Mouse (Mus musculus) left cerebral cortex, adult 9 months (tissue): ENCODE results near the gene Wdpcp.
"Not testable (repeated sequence)": the region's sequence is repeated elsewhere in the genome, so short reads cannot be mapped to it uniquely, and the experiment has no call there.

Experiments used
- DNase-seq, 2 experiments: peaks; one replicate each; pipeline ENCODE4 v3.0.0; 2022; ENCODE audit warnings: low spot score in 2 of 2

Gene Wdpcp

DNA sequence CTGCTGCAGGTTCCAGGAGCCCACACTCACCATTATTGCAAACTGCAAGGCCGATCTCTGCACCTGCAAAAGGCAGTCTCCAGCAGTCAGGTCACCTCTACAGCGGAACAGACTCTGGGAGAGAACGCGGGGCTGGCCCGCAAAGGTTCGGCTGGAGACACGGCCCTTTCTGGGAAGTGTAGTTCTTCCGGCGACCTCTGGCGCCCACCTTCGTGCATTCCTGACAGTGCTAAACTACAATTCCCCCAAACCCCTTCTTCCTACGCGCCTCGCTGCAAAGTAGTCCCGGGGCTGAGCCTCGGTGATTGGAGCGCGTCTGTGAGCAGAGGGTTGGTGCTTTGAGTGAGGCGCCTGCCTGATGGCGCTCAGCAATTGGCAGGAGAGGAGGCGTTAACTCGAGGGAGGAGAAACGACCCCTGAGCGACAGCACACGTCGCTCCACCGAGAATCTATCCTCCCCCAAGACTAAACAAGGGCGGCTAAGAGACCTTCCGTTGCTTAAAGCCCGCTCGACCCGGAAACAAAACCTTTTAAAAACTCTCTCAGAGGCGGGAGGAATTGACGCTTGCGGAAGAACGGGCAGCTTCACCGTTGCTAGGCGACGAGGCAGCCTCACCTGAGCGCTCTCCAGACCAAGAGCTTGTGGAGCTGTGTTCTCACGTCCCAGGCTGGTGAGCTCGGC, at the start of gene Wdpcp, which contains the start of gene Mdh1:
Gene Wdpcp (plus strand): TSS at position 536 of the 682 bp plus-strand sequence.
Gene Mdh1 (minus strand): TSS at position 668 of the 682 bp plus-strand sequence.
- peak; percentile 97 to 98 for DNase-seq

DNA sequence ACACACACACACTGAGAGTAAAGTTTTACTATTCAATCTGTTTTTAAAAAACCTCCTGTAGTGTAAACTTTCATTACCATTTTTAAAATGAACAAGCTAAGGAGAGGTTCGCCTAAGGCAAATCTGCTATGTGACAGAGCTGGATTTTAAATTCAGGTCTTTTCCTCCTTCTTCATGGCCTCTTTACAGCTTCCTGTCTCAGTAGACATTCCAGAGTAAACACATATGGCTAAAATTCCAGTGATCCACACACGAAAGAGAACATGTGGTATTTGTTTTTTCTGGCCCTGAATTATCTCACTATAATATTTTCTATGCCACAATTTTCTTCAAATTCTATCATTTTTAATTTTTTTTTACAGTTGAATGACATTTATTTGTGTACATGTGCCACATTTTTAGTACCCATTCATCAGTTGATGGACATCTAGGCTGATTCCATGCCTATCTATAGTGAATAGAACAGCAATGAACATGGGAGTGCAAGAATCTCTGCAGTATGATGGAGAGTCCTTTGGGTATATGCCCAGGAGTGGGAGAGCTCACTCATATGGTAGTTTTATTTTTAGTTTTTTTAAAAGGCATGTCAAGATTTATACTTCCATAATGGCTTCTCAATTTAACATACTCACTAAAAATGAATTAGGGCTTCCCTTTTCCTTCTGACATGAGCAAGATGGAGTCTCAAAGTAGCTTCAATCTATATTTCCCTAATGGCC, 43.2 kb upstream of the Wdpcp start:
- no peak for DNase-seq

DNA sequence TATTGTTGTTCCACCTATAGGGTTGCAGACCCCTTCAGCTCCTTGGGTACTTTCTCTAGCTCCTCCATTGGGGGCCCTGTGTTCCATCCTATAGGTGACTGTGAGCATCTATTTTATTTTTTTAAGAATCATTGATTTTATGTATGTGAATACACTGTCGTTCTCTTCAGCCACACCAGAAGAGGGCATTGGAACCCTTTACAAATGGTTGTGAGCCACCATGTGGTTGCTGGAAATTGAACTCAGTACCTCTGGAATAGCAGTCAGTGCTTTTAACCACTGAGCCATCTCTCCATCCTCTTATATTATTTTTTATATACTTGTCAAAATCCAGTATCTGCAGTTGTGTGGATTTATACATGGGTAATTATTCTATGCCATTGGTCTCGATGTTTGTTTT, 41.2 kb upstream of the Wdpcp start:
- DNase-seq: not testable (repeated sequence)

GRCm38 (mm10) chr11:21540072-21540471, 32.0 kb upstream of the Wdpcp start:
- DNase-seq: no peak

GRCm38 (mm10) chr11:21540622-21541021, 31.4 kb upstream of the Wdpcp start:
- DNase-seq: no peak

- no peak for DNase-seq
Observed at GRCm38 (mm10) chr11:21542731-21543130, 29.3 kb upstream of the Wdpcp start.

GRCm38 (mm10) chr11:21545021-21545420, 27.0 kb upstream of the Wdpcp start:
- peak in 1 of 2 experiments; percentile 47 for DNase-seq

- no peak for DNase-seq
Observed at GRCm38 (mm10) chr11:21545951-21546350, 26.1 kb upstream of the Wdpcp start.

DNA sequence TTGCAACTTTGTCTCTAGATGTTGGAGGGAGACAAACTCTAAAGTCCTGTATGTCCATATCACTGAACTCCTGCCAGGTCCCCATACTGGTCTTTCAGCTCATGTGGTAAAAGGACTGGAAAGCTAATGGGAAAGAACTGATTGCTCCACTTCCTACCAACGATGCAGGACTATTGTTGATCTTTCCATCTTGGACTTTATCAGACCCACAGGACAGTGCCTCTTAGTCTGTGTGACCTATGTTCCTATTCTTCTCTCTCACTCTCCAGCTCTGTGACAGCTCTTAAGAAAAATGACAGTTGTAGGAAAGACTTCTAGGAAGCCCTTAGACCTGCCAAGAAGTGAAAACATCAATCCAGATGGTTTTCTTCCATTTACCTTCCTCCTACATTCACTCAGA, 25.4 kb upstream of the Wdpcp start:
- DNase-seq: no peak

DNA sequence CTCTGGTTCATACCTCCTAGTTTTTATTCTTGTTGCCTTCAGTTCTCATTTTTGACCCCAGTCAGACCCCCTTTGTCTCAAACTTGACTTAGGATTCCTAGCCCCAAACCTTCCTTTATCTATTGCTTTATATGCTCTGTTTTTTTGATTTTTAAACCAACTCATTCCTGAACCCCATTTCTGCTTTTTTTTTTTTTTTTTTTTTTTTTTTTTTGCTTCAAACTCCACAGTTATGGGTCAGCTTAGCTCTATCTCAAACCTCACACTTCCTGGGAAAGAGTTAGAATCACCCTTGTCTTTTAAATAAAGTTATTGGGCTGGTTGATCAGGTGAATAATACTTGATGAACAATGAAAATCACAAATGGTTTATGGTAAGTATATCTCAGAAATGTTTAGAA, 24.5 kb upstream of the Wdpcp start:
- DNase-seq: no peak

DNA sequence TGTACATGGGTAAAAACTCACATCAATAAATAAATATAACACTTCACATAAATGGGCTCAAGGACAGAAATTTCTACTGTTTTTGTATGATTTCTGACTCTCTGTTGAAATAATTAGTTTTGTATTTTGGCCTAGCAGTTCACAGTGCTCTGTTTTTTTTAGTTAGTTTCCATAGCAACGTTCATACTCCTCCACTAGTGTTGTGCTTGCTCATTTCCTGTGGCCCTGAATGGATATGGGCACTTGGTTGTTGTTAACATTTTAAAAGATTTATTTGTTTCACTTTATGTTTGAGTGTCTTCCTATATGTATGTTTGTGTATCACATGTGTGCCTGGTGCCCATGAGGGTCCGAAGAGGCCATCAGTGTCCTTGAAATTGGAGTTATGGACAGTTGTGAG, 23.0 kb upstream of the Wdpcp start:
- DNase-seq: no peak

DNA sequence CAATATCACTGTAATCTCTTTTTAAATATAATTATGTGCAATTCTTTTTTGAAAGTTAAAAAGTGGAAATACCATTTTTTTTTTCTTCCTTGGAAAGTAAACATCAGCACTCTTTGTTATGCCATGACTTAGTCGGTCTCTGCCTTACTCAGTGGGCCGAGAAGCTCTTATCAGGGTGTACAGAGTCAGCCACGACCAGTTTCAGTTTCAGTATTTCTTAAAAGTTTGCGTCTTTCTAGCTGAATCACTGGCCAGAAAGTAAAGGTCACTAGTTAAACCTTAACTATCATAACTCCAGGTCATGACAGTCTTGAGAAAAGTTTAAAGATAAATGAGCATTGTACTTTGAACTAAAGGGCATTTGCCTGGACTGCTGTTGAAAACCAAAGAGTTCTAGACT, 22.3 kb upstream of the Wdpcp start:
- DNase-seq: no peak

GRCm38 (mm10) chr11:21550222-21551173, 21.5 kb upstream of the Wdpcp start:
- DNase-seq: no peak

GRCm38 (mm10) chr11:21552049-21552448, 20.0 kb upstream of the Wdpcp start:
- DNase-seq: no peak

GRCm38 (mm10) chr11:21559727-21560126, 12.3 kb upstream of the Wdpcp start:
- no peak for DNase-seq

GRCm38 (mm10) chr11:21561347-21561746, 10.7 kb upstream of the Wdpcp start:
- DNase-seq: peak in 1 of 2 experiments; percentile 14

DNA sequence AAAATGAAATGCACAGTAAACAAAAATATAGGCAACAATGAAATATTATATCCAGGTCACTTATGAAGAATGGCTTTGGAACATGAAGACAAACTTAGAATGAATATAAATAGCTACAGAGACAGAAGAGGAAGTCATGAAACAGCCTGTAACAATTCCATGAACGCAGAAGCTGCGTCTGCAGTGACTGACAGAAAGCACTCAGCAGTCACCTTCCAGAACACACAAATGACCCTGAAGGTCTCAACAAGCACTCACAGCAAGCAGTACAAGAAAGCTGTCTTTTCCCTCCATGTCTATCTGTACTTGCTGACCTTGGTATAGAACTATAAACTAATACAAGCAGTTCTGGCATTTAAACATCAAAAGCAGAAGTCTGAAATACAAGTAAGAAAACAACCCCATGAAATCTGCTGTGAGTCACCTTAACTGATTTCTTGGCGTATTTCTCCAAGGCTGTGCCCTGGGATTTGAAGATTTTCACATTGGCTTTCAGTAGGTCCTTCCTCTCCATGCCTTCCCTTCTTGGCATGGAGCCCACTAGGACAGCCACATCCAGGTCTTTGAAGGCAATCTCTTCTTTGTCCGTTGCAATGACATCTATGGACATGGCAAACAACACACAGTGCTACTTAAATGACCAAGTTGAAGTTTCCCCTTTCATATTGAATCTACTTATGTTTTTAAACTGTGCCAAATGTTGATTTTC, 8.3 kb upstream of the Wdpcp start:
- no peak for DNase-seq

DNA sequence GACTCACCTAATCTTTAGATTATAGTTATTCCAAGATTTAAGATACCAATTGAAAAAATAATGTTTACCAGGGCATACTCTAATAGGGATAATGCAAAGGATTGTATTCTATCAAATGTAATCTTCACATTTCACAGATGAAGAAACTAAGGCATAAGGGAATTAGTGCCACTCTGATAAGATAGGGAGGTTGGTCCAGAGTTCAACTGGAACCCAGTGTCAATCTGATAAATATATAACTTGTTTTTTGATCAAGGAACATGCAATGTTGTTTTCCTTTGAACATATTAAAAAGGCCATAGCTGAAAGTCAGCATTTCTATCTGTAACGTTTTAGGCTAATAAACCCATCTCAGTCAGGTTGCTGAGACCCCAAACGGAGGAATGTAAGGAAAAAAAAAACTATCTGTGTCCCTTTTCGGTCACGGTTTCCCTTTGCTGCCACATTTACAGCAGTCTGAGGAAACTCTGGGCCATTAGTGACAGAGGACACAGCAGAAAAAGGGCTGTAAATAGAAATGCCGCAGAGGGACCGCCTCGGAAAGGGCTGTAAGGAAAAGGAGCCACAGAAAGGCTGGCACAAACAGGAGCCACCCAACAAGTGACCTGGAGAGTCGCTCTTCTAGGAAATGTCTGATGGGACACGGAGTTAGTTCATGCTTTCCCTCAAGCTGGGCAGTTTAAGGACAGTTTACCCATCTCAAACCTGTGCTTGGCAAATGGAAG, 7.2 kb upstream of the Wdpcp start:
- DNase-seq: no peak

DNA sequence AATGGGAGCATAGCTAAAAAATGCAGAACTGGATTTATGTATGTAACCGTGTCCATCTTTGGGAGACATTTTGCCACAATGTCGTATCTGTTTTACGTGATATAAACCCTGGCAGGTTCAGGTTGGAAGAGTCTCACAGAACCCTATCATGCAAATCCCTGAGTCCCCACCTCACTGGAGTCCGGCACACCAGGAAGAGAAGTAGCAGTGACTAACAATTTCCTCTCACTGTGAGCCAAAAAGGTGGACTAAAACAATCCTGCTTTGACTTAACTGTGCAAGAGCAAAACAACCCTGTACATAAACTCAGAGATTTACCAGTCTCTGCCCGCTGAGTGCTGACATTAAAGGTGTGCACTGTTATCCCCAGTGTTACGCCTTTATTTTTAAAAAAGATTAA, 5.1 kb upstream of the Wdpcp start:
- DNase-seq: no peak

- DNase-seq: no peak
Observed at GRCm38 (mm10) chr11:21567733-21568132, 4.3 kb upstream of the Wdpcp start.

DNA sequence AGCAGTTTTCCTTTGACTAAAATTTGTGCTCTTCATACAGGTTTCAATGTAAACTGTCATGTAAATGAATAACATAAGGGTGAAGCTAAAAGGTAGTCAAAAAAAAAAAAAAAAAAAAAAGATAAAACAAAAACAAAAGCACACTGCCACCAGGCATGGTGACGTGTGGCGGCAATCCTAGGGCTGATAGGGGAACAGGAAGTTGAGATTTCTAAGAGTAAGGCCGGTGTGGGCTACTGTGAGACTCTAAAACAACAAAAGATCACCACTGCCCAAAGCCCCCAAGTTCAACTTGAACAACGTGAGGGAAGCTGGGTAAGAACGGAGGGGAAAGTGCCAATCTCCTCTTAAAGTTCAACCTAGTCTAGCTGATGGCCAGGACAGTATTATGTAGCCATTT, 3.0 kb upstream of the Wdpcp start:
- DNase-seq: no peak
